Mouse (Mus musculus): Measurements from ENCODE around the gene Trim33. TPM values are rescaled to one million over a fixed set of nuclear protein-coding genes. Genes with fewer than 3 reads are reported as not detected.

The Trim33 gene
- total and polyA plus RNA-seq, 3 experiments = 20.2 to 30.4 TPM; not detected in 1

DNA sequence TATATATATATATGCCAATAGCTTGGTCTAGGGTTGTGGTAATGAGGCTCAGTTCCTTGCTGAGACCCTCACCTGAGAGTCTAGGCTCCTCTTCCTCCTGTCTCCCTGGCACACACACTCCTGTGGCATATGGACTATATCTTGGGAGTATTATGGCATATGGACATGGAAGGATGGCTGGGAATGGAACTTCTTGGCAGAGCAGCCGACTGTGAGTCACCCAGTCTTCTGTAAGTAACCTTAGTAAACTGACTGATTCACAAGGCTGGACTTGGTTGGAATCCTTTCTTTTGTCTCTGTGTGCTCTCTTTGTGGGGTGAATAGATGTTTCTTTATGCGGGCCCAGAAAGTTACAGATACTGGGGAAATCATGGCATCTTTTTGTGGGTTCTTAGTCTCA, 37.6 kb upstream of the Trim33 start:
- Histone ChIP-seq H3K79me2 (ENCODE audit: control insufficient read depth, insufficient read depth, low read length, poor library complexity) (no peaks in the 10 kb centered on the region), H3K4me3 (ENCODE audit: control insufficient read depth in 1 of 2, insufficient read depth in 1 of 2, low read depth in 2 of 2, low read length in 2 of 2) (no peak overlapping the region), H3K36me3 (ENCODE audit: control insufficient read depth in 1 of 2, insufficient read depth in 2 of 2, low read length in 2 of 2) (no peaks in the 10 kb centered on the region), H3K9me3 (replicated peaks; ENCODE audit: insufficient read depth, low read length) (no peaks in the 10 kb centered on the region), H3K9ac (ENCODE audit: control insufficient read depth, low read depth, low read length, poor library complexity, severe bottlenecking) (no peak overlapping the region), H3K4me1 (ENCODE audit: control insufficient read depth in 1 of 2, insufficient read depth in 2 of 2, low read length in 2 of 2) (no peaks in the 10 kb centered on the region), H3K27me3 (ENCODE audit: control insufficient read depth in 1 of 2, insufficient read depth in 2 of 2, low read length in 2 of 2) (no peaks in the 10 kb centered on the region), H3K27ac (ENCODE audit: control insufficient read depth, low read depth, low read length) (no peak overlapping the region)
- TF ChIP-seq TBP (IDR thresholded peaks at IDR 0.05; ENCODE audit: low read depth, low read length) = no peak
- TF ChIP-seq ZC3H11A (IDR thresholded peaks at IDR 0.05; ENCODE audit: low read depth, low read length) = no peak
- TF ChIP-seq UBTF (IDR thresholded peaks at IDR 0.05; ENCODE audit: borderline replicate concordance, insufficient read depth, low read depth, low read length) = no peak
- no peak for TF ChIP-seq USF2 (IDR thresholded peaks at IDR 0.05; ENCODE audit: borderline replicate concordance in 1 of 2, insufficient read depth in 1 of 2, low read depth in 1 of 2, low read length in 2 of 2)
- no peak for TF ChIP-seq RAD21 (IDR thresholded peaks at IDR 0.05; ENCODE audit: low read depth, low read length)
- TF ChIP-seq ZMIZ1 (IDR thresholded peaks at IDR 0.05; ENCODE audit: low read depth, low read length) = no peak
- TF ChIP-seq CTCF (IDR thresholded peaks at IDR 0.05 in 2 of 3, conservative IDR thresholded peaks at IDR 0.05 in 1 of 3; ENCODE audit: control insufficient read depth in 1 of 3, insufficient read depth in 1 of 3, low read depth in 2 of 3, low read length in 3 of 3, poor library complexity in 1 of 3, severe bottlenecking in 1 of 3) = no peak
- no peak for TF ChIP-seq MAX (IDR thresholded peaks at IDR 0.05; ENCODE audit: low read length)
- TF ChIP-seq NRF1 (IDR thresholded peaks at IDR 0.05; ENCODE audit: insufficient read depth, low read depth, low read length, poor library complexity, severe bottlenecking) = no peak
- TF ChIP-seq SIN3A (IDR thresholded peaks at IDR 0.05; ENCODE audit: low read length) = no peak
- DNase-seq (ENCODE audit: low read depth, low spot score) = no peak

- H3K9ac ChIP-seq (ENCODE audit: control insufficient read depth, low read depth, low read length, poor library complexity, severe bottlenecking) = no peak overlapping the region
- H3K4me1 ChIP-seq (ENCODE audit: control insufficient read depth in 1 of 2, insufficient read depth in 2 of 2, low read length in 2 of 2) = no peaks in the 10 kb centered on the region
- TF ChIP-seq MYC (IDR thresholded peaks at IDR 0.05; ENCODE audit: low read depth, low read length) (no peak), POLR2AphosphoS2 (IDR thresholded peaks at IDR 0.05; ENCODE audit: low read length) (no peak)
- no peak overlapping the region for H3K4me3 ChIP-seq (ENCODE audit: control insufficient read depth in 1 of 2, insufficient read depth in 1 of 2, low read depth in 2 of 2, low read length in 2 of 2)
- no peaks in the 10 kb centered on the region for H3K27me3 ChIP-seq (ENCODE audit: control insufficient read depth in 1 of 2, insufficient read depth in 2 of 2, low read length in 2 of 2)
- H3K36me3 ChIP-seq (ENCODE audit: control insufficient read depth in 1 of 2, insufficient read depth in 2 of 2, low read length in 2 of 2) = no peaks in the 10 kb centered on the region
- H3K79me2 ChIP-seq (ENCODE audit: control insufficient read depth, insufficient read depth, low read length, poor library complexity) = no peaks in the 10 kb centered on the region
- H3K9me3 ChIP-seq (replicated peaks; ENCODE audit: insufficient read depth, low read length) = no peaks in the 10 kb centered on the region
- no peak overlapping the region for H3K27ac ChIP-seq (ENCODE audit: control insufficient read depth, low read depth, low read length)
- no peak for DNase-seq (ENCODE audit: low read depth, low spot score)
These were observed 36.9 kb upstream of the Trim33 start for GRCm38 (mm10) chr3:103242156-103242555.

GRCm38 (mm10) chr3:103243491-103243890, 35.6 kb upstream of the Trim33 start:
- TF ChIP-seq USF2 (IDR thresholded peaks at IDR 0.05; ENCODE audit: borderline replicate concordance in 1 of 2, insufficient read depth in 1 of 2, low read depth in 1 of 2, low read length in 2 of 2) (no peak), MYB (IDR thresholded peaks at IDR 0.05; ENCODE audit: low read depth, low read length) (no peak), HCFC1 (IDR thresholded peaks at IDR 0.05; ENCODE audit: low read depth, low read length) (no peak)
- no peaks in the 10 kb centered on the region for H3K4me1 ChIP-seq (ENCODE audit: control insufficient read depth in 1 of 2, insufficient read depth in 2 of 2, low read length in 2 of 2)
- H3K9ac ChIP-seq (ENCODE audit: control insufficient read depth, low read depth, low read length, poor library complexity, severe bottlenecking) = no peak overlapping the region
- no peaks in the 10 kb centered on the region for H3K27me3 ChIP-seq (ENCODE audit: control insufficient read depth in 1 of 2, insufficient read depth in 2 of 2, low read length in 2 of 2)
- no peaks in the 10 kb centered on the region for H3K79me2 ChIP-seq (ENCODE audit: control insufficient read depth, insufficient read depth, low read length, poor library complexity)
- H3K4me3 ChIP-seq (ENCODE audit: control insufficient read depth in 1 of 2, insufficient read depth in 1 of 2, low read depth in 2 of 2, low read length in 2 of 2) = no peak overlapping the region
- no peaks in the 10 kb centered on the region for H3K9me3 ChIP-seq (replicated peaks; ENCODE audit: insufficient read depth, low read length)
- no peaks in the 10 kb centered on the region for H3K36me3 ChIP-seq (ENCODE audit: control insufficient read depth in 1 of 2, insufficient read depth in 2 of 2, low read length in 2 of 2)
- DNase-seq (ENCODE audit: low read depth, low spot score) = no peak
- no peak overlapping the region for H3K27ac ChIP-seq (ENCODE audit: control insufficient read depth, low read depth, low read length)

Measured in MEL (cell line).